Mouse (Mus musculus) megakaryocyte-erythroid progenitor cell, adult 5 weeks (primary cell): Measurements from ENCODE around the gene Wdr13. TPM values are rescaled to one million over a fixed set of nuclear protein-coding genes. Genes with fewer than 3 reads are reported as not detected.

ENCODE experiments used
- polyA plus RNA-seq: library from polyadenylated mRNA; stranded (reverse); fragments of >175 nt; gene quantifications from 2 replicates; pipeline ENCODE4 v1.2.3, GENCODE M21; 2012

Gene Wdr13
- polyA plus RNA-seq: 36.2 and 54.9 TPM in 2 replicates

GRCm38 (mm10) chrX:8132017-8132976 is at the start of gene Wdr13:
Gene Wdr13, minus strand, starts transcription at chrX:8132892.

GRCm38 (mm10) chrX:8175504-8176385 is 43.1 kb upstream of the Wdr13 start, which contains the start of gene Tbc1d25:
Gene Tbc1d25, minus strand, starts transcription at chrX:8176181.

GRCm38 (mm10) chrX:8145153-8145991 is 12.7 kb upstream of the Wdr13 start, which contains the start of gene Rbm3:
Gene Rbm3, minus strand, starts transcription at chrX:8145880.

DNA sequence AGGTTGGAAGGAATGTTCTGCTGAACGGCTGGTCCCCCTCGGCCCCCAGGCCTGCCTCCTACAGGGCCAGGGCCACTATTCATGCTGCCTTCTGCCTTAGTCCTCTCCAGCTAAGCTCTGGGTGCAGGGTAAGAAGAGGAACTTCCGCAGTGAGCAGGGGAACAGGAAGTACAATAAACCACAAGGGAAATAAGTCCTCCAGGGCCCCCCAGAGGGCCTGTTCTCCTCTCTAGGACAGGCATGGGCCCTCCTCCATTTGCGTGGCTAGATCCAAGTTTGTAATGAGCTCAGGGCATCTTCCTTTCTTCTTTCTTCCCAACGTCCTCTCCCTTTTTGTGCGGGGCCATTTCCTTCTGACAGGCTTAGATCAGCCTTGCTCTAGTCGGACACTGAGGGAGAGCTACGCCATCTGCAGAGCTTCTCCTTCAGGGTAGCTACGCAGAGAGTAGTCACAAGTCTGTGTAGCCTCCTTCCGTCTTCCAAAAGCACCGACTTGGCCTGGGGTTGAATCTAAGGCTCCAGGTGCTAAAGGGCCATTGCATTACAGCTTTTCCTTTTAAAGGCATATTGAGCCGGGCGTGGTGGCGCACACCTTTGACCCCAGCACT is 42.2 kb downstream of the Wdr13 start, which contains the start of gene Was:
Gene Was (minus strand): TSS at position 153 of the 608 bp plus-strand sequence.

GRCm38 (mm10) chrX:8074430-8075014 is 58.2 kb downstream of the Wdr13 start, which contains the start of gene Suv39h1:
Gene Suv39h1, minus strand, starts transcription at chrX:8074760.

Other genes with a start within 250 kb of the Wdr13 start
- 43.2 and 61.9 TPM in 2 replicates for gene Slc35a2, start 248.9 kb downstream of the Wdr13 start, polyA plus RNA-seq
- 168 and 179 TPM in 2 replicates for gene Pqbp1, start 233.6 kb downstream of the Wdr13 start, polyA plus RNA-seq
- gene Timm17b, start 233.5 kb downstream of the Wdr13 start, polyA plus RNA-seq: 115 and 120 TPM in 2 replicates
- gene Gm10491, start 225.1 kb downstream of the Wdr13 start, polyA plus RNA-seq: not detected in 2 replicates
- gene Gm10490, start 223.3 kb downstream of the Wdr13 start, polyA plus RNA-seq: not detected in 2 replicates
- gene Pcsk1n, start 213.1 kb downstream of the Wdr13 start, polyA plus RNA-seq: 0.06 TPM in 2 replicates
- gene Eras, start 204.3 kb downstream of the Wdr13 start, polyA plus RNA-seq: not detected in 2 replicates
- 8.0 and 10.3 TPM in 2 replicates for gene Hdac6, start 185.0 kb downstream of the Wdr13 start, polyA plus RNA-seq
- gene Gata1, start 154.8 kb downstream of the Wdr13 start, polyA plus RNA-seq: 28.0 and 45.7 TPM in 2 replicates
- gene Glod5, start 114.4 kb downstream of the Wdr13 start, polyA plus RNA-seq: not detected in 2 replicates
- 20.0 and 21.1 TPM in 2 replicates for gene Suv39h1, start 58.1 kb downstream of the Wdr13 start, polyA plus RNA-seq
- gene Was, start 42.4 kb downstream of the Wdr13 start, polyA plus RNA-seq: 231 and 266 TPM in 2 replicates
- gene Rbm3, start 13.0 kb upstream of the Wdr13 start, polyA plus RNA-seq: 148 and 243 TPM in 2 replicates
- gene Tbc1d25, start 43.3 kb upstream of the Wdr13 start, polyA plus RNA-seq: 4.8 and 5.3 TPM in 2 replicates
- 4.6 and 5.8 TPM in 2 replicates for gene Ebp, start 60.6 kb upstream of the Wdr13 start, polyA plus RNA-seq
- gene Porcn, start 73.6 kb upstream of the Wdr13 start, polyA plus RNA-seq: 0.40 and 1.0 TPM in 2 replicates
- 12.8 and 13.6 TPM in 2 replicates for gene Ftsj1, start 119.5 kb upstream of the Wdr13 start, polyA plus RNA-seq
- gene Slc38a5, start 138.2 kb upstream of the Wdr13 start, polyA plus RNA-seq: 16.2 and 17.0 TPM in 2 replicates
- not detected in 2 replicates for gene Ssxb10, start 194.5 kb upstream of the Wdr13 start, polyA plus RNA-seq
- not detected in 2 replicates for gene Ssxb9, start 234.1 kb upstream of the Wdr13 start, polyA plus RNA-seq